8 mouse cellular contexts compared by ENCODE assay signal in the genomic region with DNA sequence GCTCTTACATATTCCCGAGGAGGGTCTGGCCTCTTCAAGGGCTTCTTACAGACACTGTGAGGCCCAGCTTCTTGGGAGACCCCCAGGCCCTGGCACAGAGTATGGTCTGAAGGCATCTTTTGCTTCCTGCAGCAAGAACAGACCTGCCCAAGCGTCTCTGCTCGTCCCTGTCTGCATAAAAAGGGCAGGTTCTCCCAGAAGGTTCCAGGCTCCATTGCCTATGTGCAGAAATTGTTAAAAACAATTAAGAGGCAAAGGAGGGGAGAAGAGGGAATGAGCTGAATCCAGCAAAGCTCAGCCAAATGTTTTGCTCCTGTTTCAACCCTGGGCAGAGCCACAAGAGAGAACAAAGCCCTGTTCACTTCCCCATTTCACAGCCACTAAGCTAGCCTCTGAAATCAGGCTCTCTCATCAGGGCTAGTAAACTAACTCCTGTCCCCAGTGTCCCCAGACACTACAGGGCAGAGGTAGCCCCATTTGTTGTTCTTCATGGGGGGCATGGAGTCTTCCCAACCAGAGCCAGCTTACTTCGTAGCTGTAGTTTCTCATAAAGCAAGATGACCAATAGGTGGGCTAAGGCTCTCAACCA. TPM values are rescaled to one million over a fixed set of nuclear protein-coding genes. Genes with fewer than 3 reads are reported as not detected.
A peak's percentile ranks its signal among the peaks of the same experiment; 100 is the strongest.
DNase-seq lines count a peak whose midpoint lies in the region; ATAC-seq and TF ChIP-seq lines count a peak whose summit lies in the region.

No protein-coding gene starts in this region.

- peak; percentile 60 to 61 for DNase-seq in B cell, adult 2 months
- DNase-seq in heart, adult 8-10 months (ENCODE audit: low spot score) = peak; percentile 33
- peak; percentile 22 to 70 for DNase-seq in spleen, postnatal 4 days (ENCODE audit: low spot score in 2 of 2)
- DNase-seq in adipocyte (ENCODE audit: low spot score) = no peak
- no peak for DNase-seq in adrenal gland, postnatal 36 days
- no peak for DNase-seq in right cerebral cortex, postnatal 4 days

- H3K4me3 ChIP-seq in ES-Bruce4 (ENCODE audit: low read depth, low read length) = no peak overlapping the region
- H3K4me3 ChIP-seq in liver, embryonic 12.5 days = peak overlapping the region; percentile 15; the same call in 1 of the 2 replicates

- H3K27me3 ChIP-seq in ES-Bruce4 (ENCODE audit: control insufficient read depth, insufficient read depth, low read length, poor library complexity, severe bottlenecking) = no peaks in the 10 kb centered on the region
- no peaks in the 10 kb centered on the region for H3K27me3 ChIP-seq in liver, embryonic 12.5 days (replicated peaks)

- TF ChIP-seq EP300 in ES-Bruce4 (IDR thresholded peaks at IDR 0.05; ENCODE audit: insufficient read depth, low read depth, low read length) = no peak

- H3K36me3 ChIP-seq in ES-Bruce4 (ENCODE audit: control insufficient read depth, insufficient read depth, low read length, poor library complexity, severe bottlenecking) = no peaks in the 10 kb centered on the region
- no peaks in the 10 kb centered on the region for H3K36me3 ChIP-seq in liver, embryonic 12.5 days

- H3K9me3 ChIP-seq in ES-Bruce4 (replicated peaks; ENCODE audit: control insufficient read depth, insufficient read depth, low read length, poor library complexity, severe bottlenecking) = no peaks in the 10 kb centered on the region
- no peaks in the 10 kb centered on the region for H3K9me3 ChIP-seq in liver, embryonic 12.5 days (replicated peaks)

- no peak for TF ChIP-seq POLR2A in ES-Bruce4 (IDR thresholded peaks at IDR 0.05; ENCODE audit: insufficient read depth, low read length)

- TF ChIP-seq CTCF in ES-Bruce4 (IDR thresholded peaks at IDR 0.05; ENCODE audit: low read depth, low read length) = no peak

- WGBS in liver, embryonic 12.5 days (ENCODE audit: insufficient replicate concordance) = 22% methylated on average over 4 of the region's 4 CpGs

- no peak for ATAC-seq in liver, embryonic 12.5 days

- no peak overlapping the region for H3K27ac ChIP-seq in ES-Bruce4 (ENCODE audit: insufficient read depth, low read length)
- H3K27ac ChIP-seq in liver, embryonic 12.5 days = peak overlapping the region; percentile 77

- no peaks in the 10 kb centered on the region for H3K4me1 ChIP-seq in ES-Bruce4 (ENCODE audit: control insufficient read depth, insufficient read depth, low read length)
- H3K4me1 ChIP-seq in liver, embryonic 12.5 days = peaks cover 51% of the 10 kb centered on the region

- peak overlapping the region; percentile 67 for H3K4me2 ChIP-seq in liver, embryonic 12.5 days

- H3K9ac ChIP-seq in ES-Bruce4 (ENCODE audit: low read depth, poor library complexity, severe bottlenecking) = peak overlapping the region; percentile 37; the same call in 1 of the 2 replicates
- peak overlapping the region; percentile 53 for H3K9ac ChIP-seq in liver, embryonic 12.5 days

RNA-seq across cellular contexts. Expression of a gene that starts 44.4 kb away (rescaled TPM):
- 12.3 and 12.4 TPM in 2 replicates for polyA plus RNA-seq in ES-Bruce4 (2011; ENCODE audit: insufficient read depth, insufficient read length, low read depth, missing spikeins)
- 1 to 10 TPM; 2.7 to 3.7 (median 3.3) TPM for total RNA-seq in heart, adult 8-10 months (2022)
- polyA plus RNA-seq in liver, embryonic 12.5 days (2016; fragmentation: Nextera tagmentation; extraction: Ambion mirVana) = 20.3 and 21.2 TPM in 2 replicates
- 10 to 100 TPM; 11.5 to 14.9 TPM for total RNA-seq in adrenal gland, postnatal 36 days (2021)

Comparison
In these comparisons a context has a peak if more than half of its experiments do, and no peak if none do; other contexts are left out.
1. DNase-seq: peak in B cell, adult 2 months (2 of 2), heart, adult 8-10 months (single experiment) and spleen, postnatal 4 days (2 of 2); none in adipocyte (single experiment), adrenal gland, postnatal 36 days (0 of 2) and right cerebral cortex, postnatal 4 days (single experiment).